Mouse (Mus musculus): ENCODE data around the gene G6pc2.

G6pc2 gene

GRCm38 (mm10) chr2:69210773-69211172 lies at the start of gene G6pc2:
Gene G6pc2, plus strand, starts transcription at chr2:69211073.
- no peak for DNase-seq (ENCODE audit: low read depth)

GRCm38 (mm10) chr2:69170395-69171077 lies 40.3 kb upstream of the G6pc2 start:
- DNase-seq (ENCODE audit: low read depth) = no peak

- DNase-seq (ENCODE audit: low read depth) = no peak
Measured at GRCm38 (mm10) chr2:69175296-69175695, 35.6 kb upstream of the G6pc2 start.

- no peak for DNase-seq (ENCODE audit: low read depth)
Measured at GRCm38 (mm10) chr2:69179721-69180120, 31.2 kb upstream of the G6pc2 start.

GRCm38 (mm10) chr2:69187990-69188389 lies 22.9 kb upstream of the G6pc2 start:
- no peak for DNase-seq (ENCODE audit: low read depth)

GRCm38 (mm10) chr2:69188732-69189131 lies 22.1 kb upstream of the G6pc2 start:
- no peak for DNase-seq (ENCODE audit: low read depth)

GRCm38 (mm10) chr2:69189222-69189621 lies 21.7 kb upstream of the G6pc2 start:
- DNase-seq (ENCODE audit: low read depth) = no peak

GRCm38 (mm10) chr2:69191059-69191458 lies 19.8 kb upstream of the G6pc2 start:
- DNase-seq (ENCODE audit: low read depth) = no peak

GRCm38 (mm10) chr2:69193555-69193954 lies 17.3 kb upstream of the G6pc2 start:
- no peak for DNase-seq (ENCODE audit: low read depth)

GRCm38 (mm10) chr2:69205185-69205584 lies 5.7 kb upstream of the G6pc2 start:
- peak; percentile 17 for DNase-seq (ENCODE audit: low read depth)

GRCm38 (mm10) chr2:69205791-69206351 lies 5.0 kb upstream of the G6pc2 start, which contains the start of gene Spc25:
Gene Spc25, minus strand, starts transcription at chr2:69206194.
- peak; percentile 96 for DNase-seq (ENCODE audit: low read depth)

GRCm38 (mm10) chr2:69206523-69206922 lies 4.3 kb upstream of the G6pc2 start:
- peak; percentile 22 for DNase-seq (ENCODE audit: low read depth)

GRCm38 (mm10) chr2:69209684-69210083 lies 1.2 kb upstream of the G6pc2 start:
- DNase-seq (ENCODE audit: low read depth) = no peak

- DNase-seq (ENCODE audit: low read depth) = no peak
Measured at GRCm38 (mm10) chr2:69212652-69213051, 1.8 kb downstream of the G6pc2 start.

- DNase-seq (ENCODE audit: low read depth) = no peak
Measured at GRCm38 (mm10) chr2:69215242-69215641, 4.4 kb downstream of the G6pc2 start.

GRCm38 (mm10) chr2:69221868-69222416 lies 11.1 kb downstream of the G6pc2 start:
- no peak for DNase-seq (ENCODE audit: low read depth)

- no peak for DNase-seq (ENCODE audit: low read depth)
Measured at GRCm38 (mm10) chr2:69222815-69223214, 11.9 kb downstream of the G6pc2 start.

- DNase-seq (ENCODE audit: low read depth) = no peak
Measured at GRCm38 (mm10) chr2:69224724-69225123, 13.9 kb downstream of the G6pc2 start.

GRCm38 (mm10) chr2:69226876-69227275 lies 16.0 kb downstream of the G6pc2 start:
- no peak for DNase-seq (ENCODE audit: low read depth)

- DNase-seq (ENCODE audit: low read depth) = no peak
Measured at GRCm38 (mm10) chr2:69228635-69229034, 17.8 kb downstream of the G6pc2 start.

GRCm38 (mm10) chr2:69230137-69230536 lies 19.3 kb downstream of the G6pc2 start:
- no peak for DNase-seq (ENCODE audit: low read depth)

GRCm38 (mm10) chr2:69232101-69232500 lies 21.2 kb downstream of the G6pc2 start:
- no peak for DNase-seq (ENCODE audit: low read depth)

GRCm38 (mm10) chr2:69234976-69235678 lies 24.3 kb downstream of the G6pc2 start:
- no peak for DNase-seq (ENCODE audit: low read depth)
